In the genomic region with DNA sequence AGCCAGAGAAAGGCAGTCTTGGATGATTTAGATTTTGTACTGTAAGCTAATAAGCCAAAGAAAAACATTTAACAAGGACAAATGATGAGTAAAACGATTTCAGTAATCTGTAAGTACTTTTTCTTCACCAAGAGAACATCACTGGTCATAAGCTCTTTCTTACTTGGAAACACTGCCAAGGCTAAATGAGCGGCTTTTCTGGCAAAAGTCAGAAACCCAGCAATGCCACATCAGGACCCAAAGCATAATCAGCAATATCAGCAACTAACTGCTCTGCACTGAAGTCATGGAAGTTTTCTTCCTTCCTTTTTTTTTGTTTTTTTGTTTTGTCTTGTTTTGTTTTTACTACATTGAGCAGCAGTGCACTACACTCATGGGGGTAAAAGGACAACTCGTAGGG, we compare ENCODE assay signal across 28 mouse cellular contexts. TPM values are rescaled to one million over a fixed set of nuclear protein-coding genes. Genes with fewer than 3 reads are reported as not detected.
"Had no signal": no experiment of that assay in that cellular context is flagged by ENCODE, and none has a peak within 500 bp of the region (broad histone marks: within the 10 kb centered on the region; RNA-seq: fewer than 3 reads in every experiment).

No protein-coding gene starts in this region.

- DNase-seq: kidney, postnatal 10 days; kidney, postnatal 36 days; layer of hippocampus, postnatal 36 days; left cerebral cortex, postnatal 4 days; liver, postnatal 0 days; lung, embryonic 14.5 days; thymus, adult 18-20 months; thymus, postnatal 36 days had no signal

- H3K27ac ChIP-seq: left cerebral cortex, adult 2 months; limb, embryonic 12.5 days; limb, embryonic 15.5 days; liver, embryonic 14.5 days; macrophage; midbrain, embryonic 12.5 days; midbrain, embryonic 15.5 days; neural tube, embryonic 12.5 days; neural tube, embryonic 15.5 days had no signal

- H3K4me3 ChIP-seq: left cerebral cortex, adult 2 months; limb, embryonic 12.5 days; limb, embryonic 15.5 days; midbrain, embryonic 12.5 days; midbrain, embryonic 15.5 days; neural tube, embryonic 12.5 days; neural tube, embryonic 15.5 days had no signal

RNA-seq across cellular contexts. Expression of gene 9230112D13Rik, which starts 25.3 kb away (rescaled TPM):
- total RNA-seq: layer of hippocampus, adult 8-10 months; layer of hippocampus, postnatal 10 days; layer of hippocampus, postnatal 36 days; left cerebral cortex, adult 2 months; left cerebral cortex, postnatal 10 days; left cerebral cortex, postnatal 4 days; megakaryocyte, adult 5-6 weeks had no signal
- polyA plus RNA-seq: kidney, embryonic 14.5 days; limb, embryonic 12.5 days; limb, embryonic 15.5 days; liver, embryonic 11.5 days; liver, embryonic 14.5 days; liver, postnatal 0 days; lung, embryonic 14.5 days; lung, postnatal 0 days; macrophage; midbrain, embryonic 12.5 days; midbrain, embryonic 15.5 days; neural tube, embryonic 12.5 days; neural tube, embryonic 15.5 days; small intestine, adult 2 months; spleen, adult 2 months; stomach, embryonic 16.5 days; testis, adult 2 months had no signal
